In the genomic region with DNA sequence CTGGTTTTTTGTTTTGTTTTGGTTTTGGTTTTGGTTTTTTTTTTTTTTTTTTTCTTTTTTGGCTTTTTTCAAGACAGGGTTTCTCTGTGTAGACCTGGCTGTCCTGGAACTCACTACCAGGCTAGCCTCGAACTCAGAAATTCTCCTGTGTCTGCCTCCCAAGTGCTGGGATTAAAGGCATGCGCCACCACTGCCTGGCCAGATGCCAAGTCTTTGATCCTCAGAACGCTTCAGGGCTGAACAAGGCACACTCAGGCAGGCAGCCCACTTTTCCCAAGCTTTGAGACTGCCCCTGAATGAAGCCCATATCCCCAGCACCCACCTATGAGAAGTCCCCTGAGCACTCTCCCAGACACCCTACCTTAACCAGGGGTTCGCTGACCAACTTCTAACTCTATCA, we compare ENCODE assay signal across 18 mouse cellular contexts. TPM values are rescaled to one million over a fixed set of nuclear protein-coding genes. Genes with fewer than 3 reads are reported as not detected.
DNase-seq lines count a peak whose midpoint lies in the region; ATAC-seq lines count a peak whose summit lies in the region.
"Had no signal": no experiment of that assay in that cellular context is flagged by ENCODE, and none has a peak within 500 bp of the region (broad histone marks: within the 10 kb centered on the region; RNA-seq: fewer than 3 reads in every experiment).

No protein-coding gene starts in this region.

- no peak overlapping the region for H3K4me3 ChIP-seq in midbrain, embryonic 14.5 days (replicated peaks; ENCODE audit: low read depth, low read length)
- no peak overlapping the region for H3K4me3 ChIP-seq in midbrain, embryonic 11.5 days (ENCODE audit: low read depth, low read length)
- H3K4me3 ChIP-seq: embryonic facial prominence, embryonic 10.5 days; embryonic facial prominence, embryonic 12.5 days; forebrain, embryonic 13.5 days; forebrain, embryonic 15.5 days had no signal

- no peaks in the 10 kb centered on the region for H3K9me3 ChIP-seq in midbrain, embryonic 14.5 days (ENCODE audit: control insufficient read depth, low read length)
- H3K9me3 ChIP-seq in midbrain, embryonic 11.5 days (ENCODE audit: control insufficient read depth, low read length), result no peaks in the 10 kb centered on the region
- H3K9me3 ChIP-seq: embryonic facial prominence, embryonic 10.5 days; embryonic facial prominence, embryonic 12.5 days; forebrain, embryonic 13.5 days; forebrain, embryonic 15.5 days had no signal

- no peak overlapping the region for H3K27ac ChIP-seq in midbrain, embryonic 14.5 days (replicated peaks; ENCODE audit: low read depth, low read length)
- H3K27ac ChIP-seq in midbrain, embryonic 11.5 days (ENCODE audit: low read depth, low read length), result no peak overlapping the region
- H3K27ac ChIP-seq: embryonic facial prominence, embryonic 10.5 days; embryonic facial prominence, embryonic 12.5 days; forebrain, embryonic 13.5 days; forebrain, embryonic 15.5 days had no signal

- ATAC-seq in midbrain, embryonic 14.5 days (ENCODE audit: low FRiP score, low TSS enrichment), result no peak
- ATAC-seq in midbrain, embryonic 11.5 days (ENCODE audit: low FRiP score), result no peak
- ATAC-seq: activated CD4-positive, CD25-positive, alpha-beta regulatory T cell, adult 4 months; forebrain, embryonic 13.5 days; forebrain, embryonic 15.5 days; forebrain, postnatal 0 days had no signal

- DNase-seq in cerebellum, adult 9-10 months, result peak; percentile 30
- no peak for DNase-seq in cerebellum, postnatal 36 days
- peak; percentile 33 for DNase-seq in midbrain, embryonic 14.5 days
- no peak for DNase-seq in midbrain, embryonic 11.5 days (ENCODE audit: low spot score, missing footprints)
- DNase-seq in testis, postnatal 10 days (ENCODE audit: low spot score), result peak; percentile 62
- no peak for DNase-seq in testis, postnatal 14 days (ENCODE audit: low spot score)
- no peak for DNase-seq in retina, postnatal 1 day
- DNase-seq: adrenal gland, postnatal 10 days; adrenal gland, postnatal 36 days; cerebellum, adult 11-12 months; cerebellum, adult 8-10 months; cerebellum, postnatal 14 days; forebrain, postnatal 0 days had no signal

- peaks cover 6% of the 10 kb centered on the region for H3K36me3 ChIP-seq in midbrain, embryonic 14.5 days (ENCODE audit: control insufficient read depth, insufficient read depth, low read length)
- H3K36me3 ChIP-seq in midbrain, embryonic 11.5 days (ENCODE audit: control insufficient read depth, insufficient read depth, low read length), result peaks cover 2% of the 10 kb centered on the region; the same call in 1 of the 2 replicates
- H3K36me3 ChIP-seq: embryonic facial prominence, embryonic 12.5 days; forebrain, embryonic 15.5 days had no signal

- 48% methylated on average over 4 of the region's 4 CpGs for WGBS in midbrain, embryonic 14.5 days
- WGBS in midbrain, embryonic 11.5 days, result 63% methylated on average over 4 of the region's 4 CpGs

- no peaks in the 10 kb centered on the region for H3K27me3 ChIP-seq in midbrain, embryonic 14.5 days (ENCODE audit: control insufficient read depth, insufficient read depth, low read length)
- H3K27me3 ChIP-seq in midbrain, embryonic 11.5 days (ENCODE audit: control insufficient read depth, insufficient read depth, low read length), result no peaks in the 10 kb centered on the region
- H3K27me3 ChIP-seq: embryonic facial prominence, embryonic 12.5 days; forebrain, embryonic 13.5 days; forebrain, embryonic 15.5 days had no signal

- H3K4me2 ChIP-seq in midbrain, embryonic 14.5 days (ENCODE audit: low read length), result no peak overlapping the region
- no peak overlapping the region for H3K4me2 ChIP-seq in midbrain, embryonic 11.5 days
- H3K4me2 ChIP-seq: embryonic facial prominence, embryonic 12.5 days; forebrain, embryonic 13.5 days; forebrain, embryonic 15.5 days had no signal

- H3K4me1 ChIP-seq in midbrain, embryonic 14.5 days (ENCODE audit: control insufficient read depth, insufficient read depth, low read length), result peaks cover 15% of the 10 kb centered on the region; the same call in 1 of the 2 replicates
- peaks cover 14% of the 10 kb centered on the region for H3K4me1 ChIP-seq in midbrain, embryonic 11.5 days (ENCODE audit: control insufficient read depth, insufficient read depth, low read length)

- no peak overlapping the region for H3K9ac ChIP-seq in midbrain, embryonic 14.5 days (replicated peaks; ENCODE audit: low read length)
- H3K9ac ChIP-seq in midbrain, embryonic 11.5 days (ENCODE audit: low read length), result no peak overlapping the region
- H3K9ac ChIP-seq: embryonic facial prominence, embryonic 12.5 days; forebrain, embryonic 13.5 days; forebrain, embryonic 15.5 days; forebrain, postnatal 0 days had no signal

RNA-seq across cellular contexts. Expression of a gene that starts 12.1 kb away (rescaled TPM):
- polyA plus RNA-seq in midbrain, embryonic 14.5 days (2014; fragmentation: Nextera tagmentation; extraction: Ambion mirVana), result 5.5 and 6.4 TPM in 2 replicates
- 8.7 and 9.9 TPM in 2 replicates for polyA plus RNA-seq in midbrain, embryonic 11.5 days (2014; fragmentation: Nextera tagmentation; extraction: Ambion mirVana)
- polyA plus RNA-seq: activated CD4-positive, CD25-positive, alpha-beta regulatory T cell, adult 4 months had no signal

RNA-seq across cellular contexts. Expression of a gene that starts 34.6 kb away (rescaled TPM):
- 420 and 582 TPM in 2 replicates for polyA plus RNA-seq in midbrain, embryonic 14.5 days (2014; fragmentation: Nextera tagmentation; extraction: Ambion mirVana)
- polyA plus RNA-seq in midbrain, embryonic 11.5 days (2014; fragmentation: Nextera tagmentation; extraction: Ambion mirVana), result 182 and 188 TPM in 2 replicates

Comparison
In these comparisons a context has a peak if more than half of its experiments do, and no peak if none do; other contexts are left out.
1. DNase-seq: peak in cerebellum, adult 9-10 months (single experiment), midbrain, embryonic 14.5 days (single experiment) and testis, postnatal 10 days (single experiment); none in cerebellum, postnatal 36 days (0 of 2), midbrain, embryonic 11.5 days (single experiment), testis, postnatal 14 days (single experiment) and retina, postnatal 1 day (single experiment).